Mouse (Mus musculus) myocyte (in vitro differentiated cells): ENCODE results near the gene Tifa.

Experiments used
- CEBPB ChIP-seq: IDR thresholded peaks from 2 replicates; pipeline ENCODE4 v1.6.1; 2011; ENCODE audit warnings: mild to moderate bottlenecking, moderate library complexity; ENCODE audit not compliant: poor library complexity, insufficient read depth, severe bottlenecking
- E2F4 ChIP-seq: IDR thresholded peaks from one replicate; pipeline ENCODE4 v1.6.1; 2011; ENCODE audit warnings: mild to moderate bottlenecking, control low read depth, moderate library complexity; ENCODE audit not compliant: insufficient read depth
- MAX ChIP-seq: IDR thresholded peaks from one replicate; pipeline ENCODE4 v1.6.1; 2011; ENCODE audit warnings: low read depth, mild to moderate bottlenecking, control low read depth
- MYOD1 ChIP-seq, 3 experiments: IDR thresholded peaks; one replicate each; pipeline ENCODE4 v1.6.1; 2011; ENCODE audit warnings: control low read depth in 2 of 3, low read depth in 2 of 3, mild to moderate bottlenecking in 2 of 3, moderate library complexity in 1 of 3; ENCODE audit not compliant: insufficient read length in 2 of 3, control insufficient read depth in 1 of 3
- MYOG ChIP-seq, 3 experiments: IDR thresholded peaks; one replicate each; pipeline ENCODE4 v1.6.1; 2011; ENCODE audit warnings: control low read depth in 2 of 3, low read depth in 2 of 3, mild to moderate bottlenecking in 2 of 3; ENCODE audit not compliant: insufficient read length in 2 of 3, control insufficient read depth in 1 of 3, insufficient read depth in 1 of 3
- POLR2A ChIP-seq: IDR thresholded peaks from one replicate; pipeline ENCODE4 v1.6.1; 2011; ENCODE audit warnings: low read depth, mild to moderate bottlenecking, control low read depth, moderate library complexity; ENCODE audit not compliant: insufficient read length
- POLR2AphosphoS2 ChIP-seq: IDR thresholded peaks from one replicate; pipeline ENCODE4 v1.6.1; 2011; ENCODE audit warnings: low read depth, control low read depth; ENCODE audit not compliant: insufficient read length
- REST ChIP-seq: IDR thresholded peaks from one replicate; pipeline ENCODE4 v1.6.1; 2011; ENCODE audit warnings: mild to moderate bottlenecking, control low read depth, moderate library complexity; ENCODE audit not compliant: insufficient read depth, insufficient read length
- TCF12 ChIP-seq: IDR thresholded peaks from one replicate; pipeline ENCODE4 v1.6.1; 2011; ENCODE audit warnings: mild to moderate bottlenecking, control low read depth; ENCODE audit not compliant: poor library complexity, insufficient read depth, severe bottlenecking
- TCF3 ChIP-seq: IDR thresholded peaks from one replicate; pipeline ENCODE4 v1.6.1; 2011; ENCODE audit warnings: low read depth, control low read depth; ENCODE audit not compliant: insufficient read length
- USF1 ChIP-seq: IDR thresholded peaks from one replicate; pipeline ENCODE4 v1.6.1; 2011; ENCODE audit warnings: low read depth, mild to moderate bottlenecking, control low read depth, moderate library complexity

- TF ChIP-seq TCF3 (no peak), POLR2A (no peak), REST (no peak), MAX (no peak), USF1 (no peak), MYOG (IDR thresholded peaks at IDR 0.05; ENCODE audit: control insufficient read depth in 1 of 3, insufficient read depth in 1 of 3, insufficient read length in 2 of 3, low read depth in 2 of 3) (no peak), MYOD1 (IDR thresholded peaks at IDR 0.05; ENCODE audit: control insufficient read depth in 1 of 3, insufficient read length in 2 of 3, low read depth in 2 of 3) (no peak), POLR2AphosphoS2 (no peak), TCF12 (no peak), E2F4 (no peak), CEBPB (no peak)
Measured at GRCm38 (mm10) chr3:127863571-127863970, 74.0 kb downstream of the Tifa start.
